Comparison of ENCODE assay signal across 1 mouse cellular context in genomic region chr13:54186394-54186793, GRCm38 (mm10).
TF ChIP-seq lines count a peak whose summit lies in the region.

No protein-coding gene starts in this region.

TF ChIP-seq in MEL, 35 proteins besides CTCF, POLR2A, EP300 and RAD21 (continued from another document):
- TF ChIP-seq MYB (IDR thresholded peaks at IDR 0.05; ENCODE audit: low read depth, low read length), result no peak
